Mouse (Mus musculus) central nervous system, embryonic 14 days (tissue): ENCODE results near the gene Scaf4. TPM values are rescaled to one million over a fixed set of nuclear protein-coding genes. Genes with fewer than 3 reads are reported as not detected.

Experiments used
- polyA plus RNA-seq: library from polyadenylated mRNA; depleted of rRNA; stranded (reverse); fragments of >200 nt; gene quantifications from 2 replicates; pipeline ENCODE4 v1.2.3, GENCODE M21; 2012; rRNA removed

The Scaf4 gene
- polyA plus RNA-seq, result 62.6 and 63.4 TPM in 2 replicates

DNA sequence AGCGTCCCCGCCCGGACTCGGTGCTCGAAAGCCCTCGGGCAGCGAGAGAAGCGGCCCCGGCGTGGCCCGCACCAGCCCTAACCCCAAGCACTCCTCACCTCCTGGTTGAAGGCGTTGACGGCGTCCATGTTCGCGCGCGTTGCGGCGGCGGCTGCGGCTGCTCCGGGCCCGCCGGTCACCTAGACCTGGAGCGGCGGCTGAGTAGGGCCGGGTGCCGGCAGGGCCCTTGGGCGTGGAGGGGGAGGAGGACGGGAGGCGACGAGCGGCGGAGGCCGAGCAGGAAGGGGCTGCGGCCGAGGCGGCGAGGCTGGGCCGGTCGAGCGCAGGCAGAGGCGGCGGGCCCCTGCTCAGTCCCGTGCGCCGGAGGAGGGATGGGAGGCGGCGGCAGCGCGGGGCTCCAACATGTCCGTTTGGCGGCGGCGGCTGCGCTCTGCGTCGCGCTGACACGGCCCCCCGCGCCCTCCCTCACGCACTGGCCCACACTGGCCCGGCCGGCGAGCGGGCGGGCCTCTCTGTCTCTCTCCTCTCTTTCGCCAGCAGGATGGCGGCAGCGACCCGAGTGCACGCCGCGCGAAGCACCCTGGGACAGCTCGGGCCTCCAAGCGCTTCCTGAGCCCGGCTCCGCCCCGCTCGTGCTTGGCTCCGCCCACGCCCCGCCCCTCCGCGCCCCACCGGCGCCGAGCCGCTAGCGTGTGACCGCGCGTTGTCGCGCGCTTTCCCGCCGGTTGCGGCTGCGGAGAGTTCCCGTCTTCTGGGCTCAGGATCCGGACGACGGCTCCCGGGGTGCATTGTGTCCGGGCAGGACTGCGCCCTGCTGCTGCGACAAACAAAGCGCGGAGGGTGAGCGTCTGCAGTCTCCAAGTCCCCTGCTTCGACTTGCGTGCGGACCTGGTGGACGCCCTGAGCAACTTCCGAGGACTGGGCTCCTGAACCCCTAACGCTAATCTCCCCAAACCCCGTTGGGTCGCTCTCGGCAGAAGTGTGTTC, at the start of gene Scaf4:
Gene Scaf4 (minus strand): TSS at position 599 of the 987 bp plus-strand sequence.

DNA sequence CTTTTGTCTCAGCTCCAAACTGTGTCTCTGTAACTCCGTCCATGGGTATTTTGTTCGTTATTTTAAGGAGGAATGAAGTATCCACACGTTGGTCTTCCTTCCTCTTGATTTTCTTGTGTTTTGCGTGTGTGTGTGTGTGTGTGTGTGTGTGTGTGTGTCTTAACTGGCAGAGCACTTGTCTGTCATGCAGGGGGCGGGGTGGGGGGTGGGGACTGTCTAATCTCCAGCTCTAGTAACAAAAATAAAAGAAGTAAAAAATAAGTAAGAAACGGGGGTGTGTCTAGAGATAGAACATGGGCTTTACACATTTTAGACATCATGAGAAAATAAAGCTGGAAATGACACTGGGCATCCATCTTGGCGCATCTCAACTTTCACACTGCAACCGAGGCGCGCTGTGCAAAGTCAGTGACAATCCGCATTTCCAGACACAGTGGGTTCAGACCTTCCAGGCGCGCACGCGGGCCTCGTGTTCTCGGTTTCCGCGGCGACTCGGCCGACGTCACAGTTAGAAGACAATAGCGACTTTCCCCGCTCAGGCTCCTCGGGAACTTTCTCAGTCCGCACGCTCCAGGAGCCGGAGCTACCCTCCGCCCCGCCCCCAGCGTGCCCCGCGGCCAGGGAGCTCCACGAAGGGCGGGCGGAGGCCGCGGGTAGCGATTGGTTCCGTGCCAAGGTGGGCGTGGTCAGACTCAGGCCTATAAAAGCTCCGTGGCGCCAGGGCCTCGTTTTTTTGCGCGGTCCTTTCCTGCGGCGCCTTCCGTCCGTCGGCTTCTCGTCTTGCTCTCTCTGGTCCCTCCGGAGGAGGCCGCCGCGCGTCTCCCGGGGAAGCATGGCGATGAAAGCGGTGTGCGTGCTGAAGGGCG, 64.0 kb downstream of the Scaf4 start, which contains the start of gene Sod1:
Gene Sod1 (plus strand): TSS at position 729 of the 866 bp plus-strand sequence.

Other genes with a start within 250 kb of the Scaf4 start
- 10.4 and 15.0 TPM in 2 replicates for gene Tiam1, start 140.7 kb downstream of the Scaf4 start, polyA plus RNA-seq
- gene Sod1, start 63.7 kb downstream of the Scaf4 start, polyA plus RNA-seq, result 651 and 668 TPM in 2 replicates
- 16.4 and 17.4 TPM in 2 replicates for gene Hunk, start 101.5 kb upstream of the Scaf4 start, polyA plus RNA-seq